Mouse (Mus musculus) gastrocnemius, adult 18-20 months (tissue): ENCODE data around the gene Dnajb1. TPM values are rescaled to one million over a fixed set of nuclear protein-coding genes. Genes with fewer than 3 reads are reported as not detected.
"Not testable (repeated sequence)": the region's sequence is repeated elsewhere in the genome, so short reads cannot be mapped to it uniquely, and the experiment has no call there.

Experiments
- DNase-seq: peaks from one replicate; pipeline ENCODE4 v3.0.0; 2021; ENCODE audit warnings: low spot score
- total RNA-seq, 2 experiments: library from RNA; stranded (reverse); gene quantifications; 2 replicates each; pipeline ENCODE4 v1.2.3; 2021

Dnajb1 gene
- total RNA-seq, 2 experiments from 2014 or later = 5.9 to 16.7 TPM

GRCm38 (mm10) chr8:83577384-83577791 is 30.6 kb upstream of the Dnajb1 start:
- no peak for DNase-seq

- DNase-seq = no peak
Measured at GRCm38 (mm10) chr8:83578131-83579055, 29.6 kb upstream of the Dnajb1 start.

GRCm38 (mm10) chr8:83579676-83580075 is 28.3 kb upstream of the Dnajb1 start:
- DNase-seq = no peak

- DNase-seq = peak; percentile 76
Measured at GRCm38 (mm10) chr8:83580826-83581225, 27.2 kb upstream of the Dnajb1 start.

- no peak for DNase-seq
Measured at GRCm38 (mm10) chr8:83582226-83582625, 25.8 kb upstream of the Dnajb1 start.

- DNase-seq = no peak
Measured at GRCm38 (mm10) chr8:83583236-83583635, 24.8 kb upstream of the Dnajb1 start.

GRCm38 (mm10) chr8:83584771-83585170 is 23.2 kb upstream of the Dnajb1 start:
- no peak for DNase-seq

- no peak for DNase-seq
Measured at GRCm38 (mm10) chr8:83585333-83585732, 22.7 kb upstream of the Dnajb1 start.

GRCm38 (mm10) chr8:83587644-83588043 is 20.3 kb upstream of the Dnajb1 start:
- no peak for DNase-seq

GRCm38 (mm10) chr8:83588886-83589285 is 19.1 kb upstream of the Dnajb1 start:
- no peak for DNase-seq

GRCm38 (mm10) chr8:83590488-83591023 is 17.4 kb upstream of the Dnajb1 start:
- DNase-seq = no peak

- no peak for DNase-seq
Measured at GRCm38 (mm10) chr8:83592682-83593081, 15.3 kb upstream of the Dnajb1 start.

- DNase-seq = no peak
Measured at GRCm38 (mm10) chr8:83593325-83594166, 14.4 kb upstream of the Dnajb1 start.

- DNase-seq = peak; percentile 95
Measured at GRCm38 (mm10) chr8:83594167-83595049, 13.6 kb upstream of the Dnajb1 start.

- not testable (repeated sequence) for DNase-seq
Measured at GRCm38 (mm10) chr8:83595050-83595345, 13.0 kb upstream of the Dnajb1 start.

GRCm38 (mm10) chr8:83596369-83596768 is 11.6 kb upstream of the Dnajb1 start:
- DNase-seq = no peak

- no peak for DNase-seq
Measured at GRCm38 (mm10) chr8:83598146-83598545, 9.8 kb upstream of the Dnajb1 start.

GRCm38 (mm10) chr8:83599814-83600213 is 8.2 kb upstream of the Dnajb1 start:
- no peak for DNase-seq

- no peak for DNase-seq
Measured at GRCm38 (mm10) chr8:83602650-83603029, 5.4 kb upstream of the Dnajb1 start.

- peak; percentile 82 for DNase-seq
Measured at GRCm38 (mm10) chr8:83608398-83608829, 421 bp downstream of the Dnajb1 start.

GRCm38 (mm10) chr8:83609086-83609485 is 1.1 kb downstream of the Dnajb1 start:
- no peak for DNase-seq
